Mouse (Mus musculus) forebrain, embryonic 15.5 days (tissue): ENCODE data around the gene Il1r2. TPM values are rescaled to one million over a fixed set of nuclear protein-coding genes. Genes with fewer than 3 reads are reported as not detected.

Experiments used
- ATAC-seq: fragments of 200-750 bp; cut with Nextera tagmentation; replicated peaks from 2 replicates; pipeline ENCODE4 v1.8.0; 2017; ENCODE audit warnings: mild to moderate bottlenecking, moderate TSS enrichment, moderate library complexity
- H3K27ac ChIP-seq: fragments of 300-500 bp; sonication (generic); replicated peaks from 2 replicates; pipeline ENCODE4 v1.5.1; 2015; ENCODE audit warnings: mild to moderate bottlenecking, inconsistent platforms
- H3K27me3 ChIP-seq: fragments of 300-500 bp; sonication (generic); 2 replicates; pipeline ENCODE4 v1.6.1; 2015; ENCODE audit warnings: inconsistent platforms
- H3K36me3 ChIP-seq: fragments of 300-500 bp; sonication (generic); 2 replicates; pipeline ENCODE4 v1.6.1; 2015; ENCODE audit warnings: mild to moderate bottlenecking, inconsistent platforms
- H3K4me1 ChIP-seq: fragments of 300-500 bp; sonication (generic); 2 replicates; pipeline ENCODE4 v1.6.1; 2015; ENCODE audit warnings: inconsistent platforms
- H3K4me2 ChIP-seq: fragments of 300-500 bp; sonication (generic); replicated peaks from 2 replicates; pipeline ENCODE4 v1.6.1; 2015; ENCODE audit warnings: mild to moderate bottlenecking, inconsistent platforms
- H3K4me3 ChIP-seq: fragments of 300-500 bp; sonication (generic); 2 replicates; pipeline ENCODE4 v1.5.1; 2015; ENCODE audit warnings: mild to moderate bottlenecking, inconsistent platforms
- H3K9ac ChIP-seq: fragments of 300-500 bp; sonication (generic); replicated peaks from 2 replicates; pipeline ENCODE4 v1.6.1; 2015; ENCODE audit warnings: mild to moderate bottlenecking, inconsistent platforms
- H3K9me3 ChIP-seq: fragments of 300-500 bp; sonication (generic); 2 replicates; pipeline ENCODE4 v1.6.1; 2016; ENCODE audit warnings: inconsistent platforms
- WGBS: fragments of 180-500 bp; shearing (Covaris S2); methylation state at CpG from one replicate; pipeline ENCODE4 v1.1.7; 2015; ENCODE audit warnings: mixed read lengths; 5-methylcytosine and 5-hydroxymethylcytosine counted together
- polyA plus RNA-seq: library from polyadenylated mRNA; unstranded; fragments of >200 nt; fragmentation: Nextera tagmentation; extraction: Ambion mirVana; gene quantifications from 2 replicates; pipeline ENCODE4 v1.2.1, GENCODE M21; 2015

Il1r2 gene
- polyA plus RNA-seq, 1 experiment from 2014 or later = 0.57 TPM

DNA sequence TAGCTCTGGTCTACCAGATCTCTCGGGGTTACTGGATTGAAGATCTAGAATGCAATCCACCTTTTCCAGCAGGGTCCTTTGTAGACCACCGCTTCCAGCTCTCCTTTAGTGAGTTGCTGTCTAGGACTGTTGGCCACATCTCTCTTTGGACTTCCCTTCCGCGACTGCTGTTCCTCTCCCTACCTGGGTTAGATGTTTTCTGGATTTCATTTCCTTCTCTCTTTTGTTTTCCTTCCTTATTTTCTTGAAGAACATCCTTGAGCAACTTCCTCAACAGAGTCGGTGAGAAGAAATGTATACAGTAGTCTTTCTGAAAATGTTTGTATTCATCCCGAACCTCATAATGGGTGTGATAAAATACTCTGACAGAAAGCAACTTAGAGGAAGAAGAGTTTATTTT is 36.0 kb upstream of the Il1r2 start:
- H3K27ac ChIP-seq = no peak overlapping the region
- no peaks in the 10 kb centered on the region for H3K4me1 ChIP-seq
- no peak overlapping the region for H3K4me2 ChIP-seq
- H3K36me3 ChIP-seq = no peaks in the 10 kb centered on the region
- H3K9me3 ChIP-seq = no peaks in the 10 kb centered on the region
- H3K9ac ChIP-seq = no peak overlapping the region
- ATAC-seq = no peak
- no peaks in the 10 kb centered on the region for H3K27me3 ChIP-seq
- WGBS = 96% methylated on average over 6 of the region's 6 CpGs
- H3K4me3 ChIP-seq = no peak overlapping the region

DNA sequence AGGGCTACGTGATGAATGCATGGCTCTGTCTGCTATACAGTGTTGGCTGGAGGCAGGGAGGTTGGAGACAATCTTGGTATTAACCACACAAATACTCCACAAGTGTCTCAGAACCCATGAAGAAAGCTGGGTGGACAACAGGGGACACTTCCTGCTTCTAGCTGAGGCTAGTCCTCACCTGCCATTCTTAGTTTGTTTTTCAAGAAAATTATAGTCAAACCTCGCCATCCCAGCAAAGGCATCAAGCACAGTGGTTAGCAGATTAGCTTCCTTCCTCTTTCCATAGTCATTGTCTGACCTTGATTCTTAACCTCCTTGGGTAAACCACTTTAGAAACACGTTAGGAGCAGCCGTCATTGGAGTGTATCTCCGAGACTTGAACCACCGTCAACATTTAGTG is 28.2 kb upstream of the Il1r2 start:
- H3K9ac ChIP-seq = no peak overlapping the region
- H3K4me3 ChIP-seq = no peak overlapping the region
- H3K4me1 ChIP-seq = no peaks in the 10 kb centered on the region
- 87% methylated on average over 6 of the region's 6 CpGs for WGBS
- H3K27me3 ChIP-seq = no peaks in the 10 kb centered on the region
- H3K36me3 ChIP-seq = no peaks in the 10 kb centered on the region
- no peaks in the 10 kb centered on the region for H3K9me3 ChIP-seq
- no peak for ATAC-seq
- H3K27ac ChIP-seq = no peak overlapping the region
- no peak overlapping the region for H3K4me2 ChIP-seq

DNA sequence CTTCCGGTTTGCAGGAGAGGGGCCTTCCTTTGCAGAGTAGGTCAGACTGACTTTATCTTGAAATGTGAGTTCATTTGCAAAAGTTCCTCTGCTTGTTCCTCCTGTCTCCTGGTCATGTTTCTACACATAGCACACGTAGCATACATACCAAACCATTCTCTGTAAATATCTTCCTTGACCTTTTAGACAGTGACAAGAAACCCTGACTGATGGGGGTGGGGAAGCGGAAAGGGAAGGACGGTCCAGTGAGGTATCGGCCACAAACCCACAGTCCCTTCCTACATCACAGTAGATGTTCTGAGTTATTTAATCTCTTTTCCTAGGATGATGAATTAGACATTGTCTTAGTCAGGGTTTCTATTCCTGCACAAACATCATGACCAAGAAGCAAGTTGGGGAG is 27.3 kb upstream of the Il1r2 start:
- Histone ChIP-seq H3K9ac (no peak overlapping the region), H3K4me1 (no peaks in the 10 kb centered on the region), H3K9me3 (no peaks in the 10 kb centered on the region), H3K27me3 (no peaks in the 10 kb centered on the region), H3K36me3 (no peaks in the 10 kb centered on the region), H3K4me2 (no peak overlapping the region), H3K4me3 (no peak overlapping the region), H3K27ac (no peak overlapping the region)
- no peak for ATAC-seq
- WGBS = 90% methylated on average over 5 of the region's 5 CpGs

GRCm38 (mm10) chr1:40051157-40051556 is 22.7 kb upstream of the Il1r2 start:
- WGBS = 95% methylated on average over 6 of the region's 6 CpGs

GRCm38 (mm10) chr1:40052156-40052555 is 21.7 kb upstream of the Il1r2 start:
- ATAC-seq = no peak
- Histone ChIP-seq H3K27me3 (no peaks in the 10 kb centered on the region), H3K27ac (no peak overlapping the region), H3K9ac (no peak overlapping the region), H3K36me3 (no peaks in the 10 kb centered on the region), H3K4me2 (no peak overlapping the region), H3K4me3 (no peak overlapping the region), H3K9me3 (no peaks in the 10 kb centered on the region), H3K4me1 (no peaks in the 10 kb centered on the region)
- WGBS = 81% methylated on average over 8 of the region's 8 CpGs

More at GRCm38 (mm10) chr1:40051157-40051556, 22.7 kb upstream of the Il1r2 start:
- no peaks in the 10 kb centered on the region for H3K4me1 ChIP-seq
- ATAC-seq = no peak
- H3K4me3 ChIP-seq = no peak overlapping the region
- H3K9ac ChIP-seq = no peak overlapping the region
- H3K4me2 ChIP-seq = no peak overlapping the region
- H3K27ac ChIP-seq = no peak overlapping the region
- no peaks in the 10 kb centered on the region for H3K9me3 ChIP-seq
- H3K36me3 ChIP-seq = no peaks in the 10 kb centered on the region
- H3K27me3 ChIP-seq = no peaks in the 10 kb centered on the region

DNA sequence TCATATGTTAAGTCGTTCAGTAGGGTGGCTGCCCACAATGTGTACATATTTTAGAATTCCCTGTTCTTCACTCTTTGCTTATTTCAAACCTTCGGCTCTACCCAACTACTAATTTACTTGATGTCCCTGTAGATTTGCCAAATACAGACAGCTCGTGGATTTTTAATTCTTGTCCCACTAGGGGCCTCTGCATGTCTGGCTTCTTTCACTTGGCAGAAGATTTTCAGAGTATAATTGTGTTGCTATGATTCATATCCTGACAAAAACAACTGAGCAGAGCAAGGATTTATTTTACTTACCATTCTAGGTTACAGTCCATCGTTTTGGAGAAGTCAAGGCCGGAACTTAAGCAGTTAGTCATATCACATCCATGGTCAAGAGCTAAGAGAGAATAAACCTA is 20.8 kb upstream of the Il1r2 start:
- WGBS = 87% methylated on average over 5 of the region's 5 CpGs
- no peak overlapping the region for H3K9ac ChIP-seq
- no peaks in the 10 kb centered on the region for H3K4me1 ChIP-seq
- H3K36me3 ChIP-seq = no peaks in the 10 kb centered on the region
- no peak overlapping the region for H3K27ac ChIP-seq
- no peak overlapping the region for H3K4me2 ChIP-seq
- no peaks in the 10 kb centered on the region for H3K27me3 ChIP-seq
- no peak for ATAC-seq
- no peaks in the 10 kb centered on the region for H3K9me3 ChIP-seq
- H3K4me3 ChIP-seq = no peak overlapping the region

GRCm38 (mm10) chr1:40055051-40055450 is 18.8 kb upstream of the Il1r2 start:
- H3K4me1 ChIP-seq = no peaks in the 10 kb centered on the region
- no peaks in the 10 kb centered on the region for H3K27me3 ChIP-seq
- H3K27ac ChIP-seq = no peak overlapping the region
- H3K9me3 ChIP-seq = no peaks in the 10 kb centered on the region
- H3K4me3 ChIP-seq = no peak overlapping the region
- ATAC-seq = no peak
- H3K4me2 ChIP-seq = no peak overlapping the region
- WGBS = 80% methylated on average over 7 of the region's 7 CpGs
- H3K36me3 ChIP-seq = no peaks in the 10 kb centered on the region
- H3K9ac ChIP-seq = no peak overlapping the region

DNA sequence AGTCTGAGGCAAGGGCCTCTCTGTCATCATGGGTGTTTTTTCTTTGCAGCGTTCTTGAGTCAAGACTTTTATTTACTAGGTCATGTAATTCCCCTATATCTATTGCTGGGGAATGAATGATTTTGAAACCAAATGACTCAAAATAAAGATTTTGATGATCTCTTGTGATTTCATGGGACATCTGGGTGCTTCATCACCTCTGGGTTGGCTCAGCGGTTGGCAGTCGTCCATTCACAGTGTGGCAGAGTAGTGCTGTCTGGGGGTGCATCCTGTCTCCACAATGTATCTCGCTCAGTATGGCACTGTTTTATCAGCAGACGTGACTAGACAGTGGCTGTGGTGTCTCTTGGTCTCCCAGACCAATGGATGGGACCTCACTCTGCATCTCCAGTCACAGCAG is 17.9 kb upstream of the Il1r2 start:
- H3K27ac ChIP-seq = no peak overlapping the region
- ATAC-seq = no peak
- H3K36me3 ChIP-seq = no peaks in the 10 kb centered on the region
- no peak overlapping the region for H3K9ac ChIP-seq
- 87% methylated on average over 5 of the region's 5 CpGs for WGBS
- H3K4me3 ChIP-seq = no peak overlapping the region
- no peaks in the 10 kb centered on the region for H3K9me3 ChIP-seq
- H3K27me3 ChIP-seq = no peaks in the 10 kb centered on the region
- no peak overlapping the region for H3K4me2 ChIP-seq
- no peaks in the 10 kb centered on the region for H3K4me1 ChIP-seq

DNA sequence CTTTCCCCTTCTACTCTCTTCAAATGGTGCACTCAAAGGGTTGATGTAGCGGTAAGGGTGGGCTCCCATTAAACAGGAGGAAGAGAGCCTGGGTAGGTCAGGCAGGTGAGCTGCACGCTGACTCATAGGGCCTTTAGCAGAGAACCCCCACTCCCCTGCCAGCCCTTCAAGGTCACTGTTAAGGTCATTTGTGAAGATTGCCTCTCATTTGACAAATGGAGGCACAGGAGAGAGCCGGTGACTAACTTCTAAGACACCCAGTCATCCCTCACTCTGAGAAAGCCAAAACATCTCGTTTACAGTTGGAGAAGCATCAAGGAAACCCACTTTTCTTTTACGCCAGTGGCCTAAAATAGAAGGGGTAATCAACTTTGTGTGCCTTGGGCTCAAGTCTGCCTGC is 16.5 kb upstream of the Il1r2 start:
- no peak for ATAC-seq
- Histone ChIP-seq H3K9me3 (no peaks in the 10 kb centered on the region), H3K9ac (no peak overlapping the region), H3K4me3 (no peak overlapping the region), H3K27ac (no peak overlapping the region), H3K4me2 (no peak overlapping the region), H3K27me3 (no peaks in the 10 kb centered on the region), H3K4me1 (no peaks in the 10 kb centered on the region), H3K36me3 (no peaks in the 10 kb centered on the region)
- WGBS = 70% methylated on average over 5 of the region's 5 CpGs

- Histone ChIP-seq H3K36me3 (no peaks in the 10 kb centered on the region), H3K9ac (no peak overlapping the region), H3K4me1 (no peaks in the 10 kb centered on the region), H3K9me3 (no peaks in the 10 kb centered on the region), H3K27ac (no peak overlapping the region), H3K4me3 (no peak overlapping the region), H3K27me3 (no peaks in the 10 kb centered on the region), H3K4me2 (no peak overlapping the region)
- WGBS = 56% methylated on average over 11 of the region's 11 CpGs
- no peak for ATAC-seq
Measured at GRCm38 (mm10) chr1:40058013-40058412, 15.9 kb upstream of the Il1r2 start.

- Histone ChIP-seq H3K36me3 (no peaks in the 10 kb centered on the region), H3K27ac (no peak overlapping the region), H3K4me3 (no peak overlapping the region), H3K4me2 (no peak overlapping the region), H3K27me3 (no peaks in the 10 kb centered on the region), H3K9me3 (no peaks in the 10 kb centered on the region), H3K9ac (no peak overlapping the region), H3K4me1 (no peaks in the 10 kb centered on the region)
- ATAC-seq = no peak
- WGBS = 88% methylated on average over 4 of the region's 4 CpGs
Measured at GRCm38 (mm10) chr1:40059122-40059774, 14.6 kb upstream of the Il1r2 start.

GRCm38 (mm10) chr1:40061359-40061758 is 12.5 kb upstream of the Il1r2 start:
- H3K4me1 ChIP-seq = no peaks in the 10 kb centered on the region
- 85% methylated on average over 9 of the region's 9 CpGs for WGBS
- no peak overlapping the region for H3K27ac ChIP-seq
- no peaks in the 10 kb centered on the region for H3K9me3 ChIP-seq
- no peak overlapping the region for H3K4me3 ChIP-seq
- H3K36me3 ChIP-seq = no peaks in the 10 kb centered on the region
- ATAC-seq = no peak
- no peak overlapping the region for H3K4me2 ChIP-seq
- H3K9ac ChIP-seq = no peak overlapping the region
- H3K27me3 ChIP-seq = no peaks in the 10 kb centered on the region

DNA sequence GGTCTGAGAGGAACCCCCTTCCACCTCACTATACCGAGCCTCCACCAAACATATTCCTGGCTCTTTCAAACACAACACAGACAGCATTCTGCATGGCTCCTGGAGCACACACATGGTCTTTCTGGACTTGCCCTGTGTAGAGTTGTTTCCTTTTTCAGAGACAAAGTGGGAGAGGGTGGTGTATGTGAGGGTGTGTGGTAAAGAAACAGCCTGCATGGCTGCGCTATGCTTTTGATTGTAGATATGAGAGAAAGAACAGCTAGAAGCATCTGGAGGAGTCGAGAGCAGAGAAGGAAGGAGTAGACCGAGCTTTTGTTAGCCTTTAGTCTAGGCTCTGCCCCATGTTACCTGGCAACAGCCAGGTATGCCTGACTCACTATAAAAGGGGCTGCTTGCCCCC is 10.5 kb upstream of the Il1r2 start:
- WGBS = 72% methylated on average over 4 of the region's 4 CpGs
- 0 out of 2 replicates have a peak, but pooled peaks have one; percentile 26 for ATAC-seq

More for the DNA sequence above, 10.5 kb upstream of the Il1r2 start:
- no peaks in the 10 kb centered on the region for H3K36me3 ChIP-seq
- no peak overlapping the region for H3K9ac ChIP-seq
- H3K4me1 ChIP-seq = no peaks in the 10 kb centered on the region
- H3K27ac ChIP-seq = no peak overlapping the region
- no peaks in the 10 kb centered on the region for H3K9me3 ChIP-seq
- no peak overlapping the region for H3K4me2 ChIP-seq
- H3K27me3 ChIP-seq = no peaks in the 10 kb centered on the region
- H3K4me3 ChIP-seq = no peak overlapping the region
